Mouse (Mus musculus) megakaryocyte progenitor cell, adult 5-6 weeks (primary cell): ENCODE measurements around the gene Trhde. TPM values are rescaled to one million over a fixed set of nuclear protein-coding genes. Genes with fewer than 3 reads are reported as not detected.

Source experiments
- ATAC-seq: replicated peaks from 2 replicates; pipeline ENCODE4 v1.8.0; 2016; ENCODE audit warnings: mild to moderate bottlenecking, moderate TSS enrichment, inconsistent platforms; ENCODE audit not compliant: poor library complexity
- total RNA-seq, 2 experiments: library from RNA; stranded (forward) in 1 of 2; stranded (reverse) in 1 of 2; fragments of 157-497, 149-512 nt in 1 of 2; fragments of 200-1000 nt in 1 of 2; gene quantifications; 2 replicates each; pipeline versions ENCODE4 v1.2.3 to v1.2.4; 2015 to 2017

The Trhde gene
- total RNA-seq, 2 experiments from 2014 or later = not detected

GRCm38 (mm10) chr10:114737581-114737980, 64.5 kb downstream of the Trhde start:
- no peak for ATAC-seq

GRCm38 (mm10) chr10:114736377-114736776, 65.7 kb downstream of the Trhde start:
- ATAC-seq = no peak

GRCm38 (mm10) chr10:114735678-114736077, 66.4 kb downstream of the Trhde start:
- no peak for ATAC-seq

- ATAC-seq = no peak
Observed at GRCm38 (mm10) chr10:114735111-114735510, 67.0 kb downstream of the Trhde start.

GRCm38 (mm10) chr10:114725591-114725990, 76.5 kb downstream of the Trhde start:
- no peak for ATAC-seq

- no peak for ATAC-seq
Observed at GRCm38 (mm10) chr10:114701791-114702190, 100.3 kb downstream of the Trhde start.

- no peak for ATAC-seq
Observed at GRCm38 (mm10) chr10:114671791-114672415, 130.2 kb downstream of the Trhde start.

GRCm38 (mm10) chr10:114593046-114593445, 209.1 kb downstream of the Trhde start:
- no peak for ATAC-seq

- no peak for ATAC-seq
Observed at GRCm38 (mm10) chr10:114578926-114579325, 223.2 kb downstream of the Trhde start.

GRCm38 (mm10) chr10:114567891-114568290, 234.2 kb downstream of the Trhde start:
- ATAC-seq = no peak

- no peak for ATAC-seq
Observed at GRCm38 (mm10) chr10:114509186-114509585, 292.9 kb downstream of the Trhde start.

- ATAC-seq = no peak
Observed at GRCm38 (mm10) chr10:114488806-114489205, 313.3 kb downstream of the Trhde start.

GRCm38 (mm10) chr10:114455591-114455990, 346.5 kb downstream of the Trhde start:
- ATAC-seq = no peak

GRCm38 (mm10) chr10:114448116-114448515, 354.0 kb downstream of the Trhde start:
- ATAC-seq = no peak

- ATAC-seq = no peak
Observed at GRCm38 (mm10) chr10:114418956-114419530, 383.1 kb downstream of the Trhde start.

- no peak for ATAC-seq
Observed at GRCm38 (mm10) chr10:114415717-114416116, 386.4 kb downstream of the Trhde start.

GRCm38 (mm10) chr10:114405260-114405659, 396.8 kb downstream of the Trhde start:
- ATAC-seq = no peak

GRCm38 (mm10) chr10:114403795-114404194, 398.3 kb downstream of the Trhde start:
- ATAC-seq = no peak

- no peak for ATAC-seq
Observed at GRCm38 (mm10) chr10:114370804-114371203, 431.3 kb downstream of the Trhde start.

GRCm38 (mm10) chr10:114363442-114363841, 438.7 kb downstream of the Trhde start:
- no peak for ATAC-seq

- ATAC-seq = no peak
Observed at GRCm38 (mm10) chr10:114362631-114363030, 439.5 kb downstream of the Trhde start.
